Mouse (Mus musculus) urinary bladder, postnatal 36 days (tissue): Measurements from ENCODE around the gene Cntn5.
"Not testable (repeated sequence)": the region's sequence is repeated elsewhere in the genome, so short reads cannot be mapped to it uniquely, and the experiment has no call there.

Experiments
- DNase-seq, 2 experiments: peaks; one replicate each; pipeline ENCODE4 v3.0.0; 2022; ENCODE audit warnings: low spot score in 2 of 2, mixed read lengths in 1 of 2

Cntn5 gene

DNA sequence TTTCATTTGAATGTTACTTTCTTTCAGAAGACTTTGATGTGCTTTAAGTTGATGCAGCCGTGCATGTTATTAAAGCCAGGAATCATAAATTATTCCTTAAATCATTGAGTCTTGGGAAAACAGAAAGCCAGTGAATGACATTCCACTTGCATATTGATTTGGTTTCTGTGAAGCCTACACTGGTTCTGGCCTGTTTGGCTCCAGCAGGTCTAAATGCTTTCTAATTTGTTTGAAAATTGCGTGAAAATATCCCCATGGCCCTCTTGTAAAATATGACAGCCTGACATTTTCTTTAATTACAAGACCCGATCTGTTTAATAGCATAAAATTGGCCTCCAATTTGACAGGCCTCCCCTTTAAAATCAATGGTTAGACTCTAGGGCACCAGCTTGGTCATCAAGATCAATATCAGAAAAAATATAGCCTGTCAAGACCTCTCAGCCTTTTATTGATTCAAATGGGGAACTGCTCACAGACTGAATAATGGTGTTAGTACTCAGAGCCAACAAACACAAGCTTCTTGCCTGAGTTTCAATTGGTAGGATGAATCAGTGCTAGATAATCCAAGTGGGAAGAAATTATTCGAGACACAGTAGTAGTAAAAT, 247.3 kb downstream of the Cntn5 start:
- no peak for DNase-seq

DNA sequence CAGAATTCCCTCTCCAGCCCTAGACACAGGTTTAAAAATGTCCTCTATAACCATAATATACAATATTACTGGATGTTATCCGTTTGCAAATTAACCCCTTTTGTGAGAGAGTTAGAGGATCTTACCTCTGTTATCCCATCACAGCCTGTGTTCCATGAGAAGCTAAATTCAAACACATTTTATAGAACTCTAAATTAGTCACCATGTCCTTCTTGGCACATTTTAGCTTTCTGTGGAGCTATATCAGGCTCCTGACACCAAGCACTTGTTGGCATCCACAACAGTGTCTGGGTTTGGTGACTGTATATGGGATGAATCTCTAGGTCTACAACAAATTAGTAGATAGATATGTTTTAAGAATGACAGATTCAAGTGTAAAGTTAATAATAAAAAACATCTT, 253.9 kb downstream of the Cntn5 start:
- no peak for DNase-seq

GRCm38 (mm10) chr9:10645951-10646350, 258.6 kb downstream of the Cntn5 start:
- no peak for DNase-seq

GRCm38 (mm10) chr9:10645045-10645830, 259.3 kb downstream of the Cntn5 start:
- DNase-seq: no peak

DNA sequence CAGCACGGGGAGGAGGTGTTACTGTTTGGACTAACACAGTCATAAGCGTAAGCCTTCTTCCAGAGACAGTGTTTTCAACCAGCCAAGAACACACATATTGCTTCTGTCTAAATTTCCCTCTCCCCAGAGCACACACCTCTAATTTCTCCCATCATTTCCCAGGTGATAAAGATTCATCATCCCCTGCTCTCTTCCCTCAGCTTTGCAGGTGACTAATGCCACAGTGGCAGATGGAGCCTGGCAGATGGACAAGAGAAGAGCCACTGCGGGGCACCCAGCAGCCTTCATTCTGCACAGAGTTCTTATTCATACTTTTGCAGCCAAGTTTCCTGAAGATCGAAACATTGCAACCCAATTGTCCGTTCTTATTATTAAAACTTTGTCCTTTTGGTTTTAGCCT, 286.5 kb downstream of the Cntn5 start:
- no peak for DNase-seq

DNA sequence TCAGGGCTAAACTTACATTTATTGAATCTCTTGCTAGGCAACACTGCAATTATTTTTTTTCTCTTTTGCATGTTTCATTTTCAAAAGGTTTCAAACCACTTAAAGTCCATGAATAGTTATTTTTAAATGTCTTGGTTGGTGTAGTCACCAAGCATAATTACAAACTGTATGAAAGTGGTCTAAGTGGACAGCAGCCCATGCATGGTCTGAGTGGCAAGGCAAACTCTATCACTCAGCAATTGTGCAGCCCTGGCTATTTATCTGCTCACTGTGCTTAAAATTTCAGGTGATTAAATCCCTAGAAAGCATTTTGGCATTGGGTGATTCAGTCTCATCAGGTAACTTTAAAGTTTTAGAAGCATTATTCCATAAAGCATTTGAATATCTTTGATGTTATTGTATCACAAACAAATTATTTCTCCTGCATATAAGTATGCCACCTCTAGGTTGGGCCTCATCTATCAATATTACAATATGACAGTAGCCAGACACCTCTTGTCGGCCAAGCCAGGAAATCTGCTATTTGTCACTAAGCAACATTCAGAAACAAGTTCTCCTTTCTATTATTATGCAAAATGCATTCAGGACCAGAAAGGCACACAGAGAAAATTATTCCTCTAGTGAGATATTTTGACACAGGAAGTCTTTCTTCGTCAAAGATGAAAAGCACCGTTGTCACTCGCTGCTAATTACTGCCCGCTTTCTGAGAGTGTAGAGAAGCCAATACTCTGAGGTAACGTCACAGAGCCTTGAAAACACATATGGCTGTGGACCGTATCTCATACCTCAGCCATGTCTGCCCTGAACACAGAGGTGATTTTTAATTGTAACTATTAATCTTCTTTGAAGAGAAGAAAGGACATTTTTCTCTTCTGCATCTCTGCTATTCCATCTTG, 329.0 kb downstream of the Cntn5 start:
- no peak for DNase-seq

- no peak for DNase-seq
Observed at GRCm38 (mm10) chr9:10569830-10570229, 334.7 kb downstream of the Cntn5 start.

- DNase-seq: not testable (repeated sequence)
Observed at GRCm38 (mm10) chr9:10540877-10541276, 363.7 kb downstream of the Cntn5 start.

GRCm38 (mm10) chr9:10532248-10532647, 372.3 kb downstream of the Cntn5 start:
- no peak for DNase-seq

- no peak for DNase-seq
Observed at GRCm38 (mm10) chr9:10531087-10531486, 373.5 kb downstream of the Cntn5 start.

DNA sequence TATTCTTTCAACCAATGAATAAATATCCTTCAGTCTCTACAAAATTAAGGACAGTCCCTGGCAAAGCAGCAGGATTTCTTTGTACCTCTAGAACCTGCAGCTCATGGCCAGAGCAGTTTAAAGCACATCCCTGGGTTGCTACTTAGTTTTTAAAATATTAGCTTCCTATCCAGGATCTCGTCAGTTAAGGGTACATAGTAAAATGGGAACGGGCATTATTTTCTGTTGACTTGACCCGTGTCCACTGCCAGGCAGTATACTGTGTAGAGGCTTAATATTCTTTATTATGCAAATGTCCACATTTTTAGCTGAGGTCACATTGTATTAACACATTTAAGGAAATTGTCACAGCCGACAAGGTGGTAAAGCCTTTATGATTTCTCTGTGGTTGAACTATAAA, 375.0 kb downstream of the Cntn5 start:
- DNase-seq: no peak

DNA sequence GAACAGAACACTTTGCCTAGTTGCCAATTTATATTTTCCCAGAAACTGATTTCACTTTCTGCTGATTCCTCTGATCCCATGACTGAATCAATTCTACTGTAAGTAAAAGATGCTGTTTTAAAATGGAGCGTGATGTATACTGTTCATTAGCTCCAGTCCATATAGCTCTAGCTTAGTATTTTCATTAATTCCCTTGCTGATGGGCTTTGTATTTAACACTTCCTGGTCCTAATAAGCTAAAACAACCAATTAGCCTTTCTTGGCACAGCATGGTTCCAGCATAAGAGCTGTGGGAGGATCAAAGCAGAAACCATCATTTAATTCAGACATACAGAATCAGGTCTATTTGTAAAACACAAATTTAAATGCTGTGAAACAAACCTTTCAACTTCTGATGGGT, 375.5 kb downstream of the Cntn5 start:
- no peak for DNase-seq

- no peak for DNase-seq
Observed at GRCm38 (mm10) chr9:10528692-10529091, 375.9 kb downstream of the Cntn5 start.

DNA sequence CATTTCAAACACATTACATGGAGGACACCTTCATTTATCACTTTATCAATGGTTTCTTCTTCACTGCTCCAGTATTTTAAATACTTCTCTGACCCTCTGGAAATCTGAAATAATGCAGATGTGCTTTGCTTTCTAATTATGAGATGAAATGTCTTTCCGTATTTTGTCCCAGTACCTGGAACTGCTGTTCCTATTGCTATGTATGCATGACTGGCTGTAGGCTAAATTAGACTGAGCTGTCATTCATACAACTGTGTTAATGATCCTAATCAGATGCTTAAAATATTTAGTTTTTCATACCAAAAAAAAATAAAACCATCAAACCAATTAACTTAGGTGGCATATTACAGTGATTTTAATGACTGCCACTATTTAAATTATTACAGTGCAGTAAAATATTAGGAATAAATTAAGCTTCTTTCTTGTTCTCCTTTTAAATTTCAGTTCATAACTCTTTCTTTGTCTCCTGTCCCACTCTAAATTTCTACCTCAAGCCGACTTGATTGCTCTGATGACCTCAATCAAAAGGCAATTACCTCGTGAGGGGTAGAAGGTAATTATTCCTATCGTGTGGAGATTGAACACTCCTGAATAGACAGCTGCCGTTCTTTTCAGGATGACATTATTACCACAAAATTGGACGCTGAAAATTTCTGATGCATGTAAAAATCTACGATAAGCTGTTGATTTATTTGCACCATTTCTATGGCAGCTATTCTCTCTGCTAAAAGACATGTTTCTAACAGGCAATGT, 378.5 kb downstream of the Cntn5 start:
- DNase-seq: no peak

- DNase-seq: no peak
Observed at GRCm38 (mm10) chr9:10522604-10523003, 382.0 kb downstream of the Cntn5 start.

DNA sequence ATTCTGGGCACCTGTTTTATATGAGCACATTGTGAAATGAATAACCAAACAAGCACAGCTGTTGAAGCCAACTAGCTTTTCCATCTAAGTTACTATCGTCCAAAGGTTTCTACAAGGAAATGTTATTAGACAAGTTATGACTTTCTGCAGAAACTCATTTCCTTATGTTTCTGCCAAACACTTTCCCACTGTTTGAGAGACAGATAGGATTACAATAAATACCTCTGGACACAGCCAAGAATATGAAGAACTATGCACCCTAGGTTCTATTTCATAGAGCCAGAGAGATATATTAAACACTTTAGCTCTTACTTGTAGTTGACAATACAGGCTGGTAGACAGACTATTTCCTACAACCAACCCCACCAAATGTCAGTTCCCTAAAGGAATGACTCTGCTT, 383.5 kb downstream of the Cntn5 start:
- no peak for DNase-seq

GRCm38 (mm10) chr9:10492243-10492642, 412.3 kb downstream of the Cntn5 start:
- no peak for DNase-seq

DNA sequence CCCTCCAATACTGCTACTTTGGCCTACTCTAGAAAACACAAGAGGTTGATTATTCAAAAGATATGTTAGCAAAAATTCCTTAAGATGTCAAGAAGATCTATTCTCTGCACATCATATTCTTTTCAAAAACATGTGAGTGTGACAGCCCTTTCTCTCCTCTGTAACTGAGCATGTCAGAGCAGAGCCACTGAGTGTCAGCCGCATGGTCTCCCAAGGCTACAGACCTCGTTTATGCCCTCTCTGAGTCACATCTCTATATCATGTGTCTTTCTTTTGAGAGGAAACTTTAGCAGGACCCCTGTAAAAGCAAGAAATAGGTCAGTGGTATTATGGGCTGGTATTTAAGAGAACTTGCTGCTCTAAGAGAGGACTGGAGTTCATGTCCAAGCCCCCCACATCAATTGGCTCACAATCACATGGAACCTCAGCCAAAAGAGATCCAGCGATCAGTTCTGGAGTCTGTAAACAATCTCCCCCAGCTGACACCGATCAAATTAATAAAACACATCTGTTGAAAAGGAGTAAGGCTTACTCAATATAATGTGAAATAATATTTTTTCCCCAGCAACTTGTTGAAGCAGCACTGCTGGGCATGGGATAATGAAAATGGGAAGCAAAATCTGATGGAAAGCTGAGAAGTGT, 433.0 kb downstream of the Cntn5 start:
- DNase-seq: no peak

- no peak for DNase-seq
Observed at GRCm38 (mm10) chr9:10464758-10465157, 439.8 kb downstream of the Cntn5 start.

DNA sequence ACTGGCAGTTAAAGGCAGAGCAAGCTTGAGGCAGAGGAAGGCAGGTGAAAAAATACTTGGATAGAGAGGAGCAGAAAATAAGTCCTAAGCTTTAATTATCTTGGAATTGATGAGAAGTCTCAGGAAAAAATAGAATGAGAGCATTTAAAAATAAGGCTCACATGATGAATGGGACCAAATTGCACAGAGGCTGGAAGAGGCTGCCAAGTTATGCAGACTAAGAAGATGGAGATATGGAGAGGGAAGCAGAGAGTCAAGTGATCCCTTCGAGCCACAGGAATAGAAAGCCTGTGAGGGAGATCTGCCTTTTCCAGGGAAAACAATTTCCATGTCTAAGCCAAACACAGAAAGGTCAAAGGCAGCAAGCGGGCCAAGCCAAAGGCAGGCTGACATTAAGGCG, 446.7 kb downstream of the Cntn5 start:
- no peak for DNase-seq

GRCm38 (mm10) chr9:10448987-10449563, 455.5 kb downstream of the Cntn5 start:
- no peak for DNase-seq
